In the genomic region with DNA sequence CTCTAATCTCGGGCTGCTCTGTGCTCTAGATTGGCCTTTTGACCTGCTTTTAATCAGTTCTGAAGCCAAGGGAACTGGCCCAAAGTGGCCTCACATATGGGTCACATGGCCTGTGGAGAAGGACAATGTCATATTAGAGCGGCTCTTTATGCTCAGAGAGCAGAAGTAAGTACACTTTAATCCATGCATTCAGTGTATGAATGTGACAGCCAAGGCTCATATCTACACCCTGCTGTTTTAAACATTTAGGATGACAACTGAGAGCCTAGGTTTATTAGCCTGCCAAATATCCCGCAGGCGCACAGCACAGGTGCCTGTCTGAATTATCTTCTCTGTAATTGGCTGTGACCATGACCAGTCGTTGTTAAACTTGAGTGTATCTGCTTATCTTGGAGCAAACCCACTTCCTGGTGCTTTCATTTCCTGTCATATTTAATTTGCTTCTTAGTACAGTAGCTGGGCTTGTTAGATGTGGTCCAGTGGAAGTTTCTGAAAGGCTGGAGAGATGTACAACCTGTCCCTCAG, we compare ENCODE assay signal across 12 mouse cellular contexts. TPM values are rescaled to one million over a fixed set of nuclear protein-coding genes. Genes with fewer than 3 reads are reported as not detected.
DNase-seq lines count a peak whose midpoint lies in the region; ATAC-seq and TF ChIP-seq lines count a peak whose summit lies in the region.
"Had no signal": no experiment of that assay in that cellular context is flagged by ENCODE, and none has a peak within 500 bp of the region (broad histone marks: within the 10 kb centered on the region; RNA-seq: fewer than 3 reads in every experiment).

No protein-coding gene starts in this region.

- intact Hi-C loops in heart, adult 2 months (cut with DNase I): loop anchor here (5.0 to 10.0 kb wide), 2 partner anchors 115 to 683 kb away; partner anchors contain the start of gene Trim9

- peak; percentile 42 for DNase-seq in embryonic facial prominence, embryonic 14.5 days (ENCODE audit: low spot score)
- DNase-seq in embryonic facial prominence, embryonic 10.5 days (ENCODE audit: low spot score): no peak
- peak; percentile 4 to 27 for DNase-seq in natural killer cell, adult 2 months (ENCODE audit: low spot score in 2 of 2)
- no peak for DNase-seq in cerebellum, adult 9-10 months
- DNase-seq in heart, adult 2 months: no peak
- DNase-seq: cerebellum, adult 18-20 months; kidney, adult 2 months; layer of hippocampus, postnatal 36 days had no signal

- no peak for TF ChIP-seq POLR2A in heart, adult 2 months (IDR thresholded peaks at IDR 0.05; ENCODE audit: insufficient read depth, low read depth, low read length)

- 46% methylated on average over 5 of the region's 5 CpGs for WGBS in embryonic facial prominence, embryonic 14.5 days
- 55% methylated on average over 5 of the region's 5 CpGs for WGBS in embryonic facial prominence, embryonic 10.5 days
- 34% methylated on average over 5 of the region's 5 CpGs for WGBS in midbrain, embryonic 12.5 days
- WGBS in midbrain, embryonic 16.5 days: 29% methylated on average over 5 of the region's 5 CpGs
- WGBS in heart, adult 2 months: 28% methylated on average over 5 of the region's 5 CpGs

- no peak overlapping the region for H3K4me3 ChIP-seq in embryonic facial prominence, embryonic 14.5 days (ENCODE audit: low read depth, low read length)
- no peak overlapping the region for H3K4me3 ChIP-seq in embryonic facial prominence, embryonic 10.5 days
- H3K4me3 ChIP-seq in midbrain, embryonic 12.5 days: no peak overlapping the region
- H3K4me3 ChIP-seq in midbrain, embryonic 16.5 days (ENCODE audit: low read depth, low read length): no peak overlapping the region
- no peak overlapping the region for H3K4me3 ChIP-seq in heart, adult 2 months
- H3K4me3 ChIP-seq: heart, embryonic 13.5 days had no signal

- no peak for TF ChIP-seq EP300 in heart, adult 2 months (IDR thresholded peaks at IDR 0.05; ENCODE audit: insufficient read depth, low read depth, low read length)

- H3K36me3 ChIP-seq in embryonic facial prominence, embryonic 14.5 days (ENCODE audit: control insufficient read depth, insufficient read depth, low read length): no peaks in the 10 kb centered on the region
- no peaks in the 10 kb centered on the region for H3K36me3 ChIP-seq in embryonic facial prominence, embryonic 10.5 days (replicated peaks)
- no peaks in the 10 kb centered on the region for H3K36me3 ChIP-seq in midbrain, embryonic 12.5 days
- H3K36me3 ChIP-seq in midbrain, embryonic 16.5 days (ENCODE audit: control insufficient read depth, insufficient read depth, low read length): no peaks in the 10 kb centered on the region
- no peaks in the 10 kb centered on the region for H3K36me3 ChIP-seq in heart, adult 2 months (ENCODE audit: control insufficient read depth, insufficient read depth, low read length)
- H3K36me3 ChIP-seq: heart, embryonic 13.5 days had no signal

- no peak overlapping the region for H3K27ac ChIP-seq in embryonic facial prominence, embryonic 14.5 days (replicated peaks; ENCODE audit: low read depth, low read length)
- no peak overlapping the region for H3K27ac ChIP-seq in embryonic facial prominence, embryonic 10.5 days (replicated peaks)
- H3K27ac ChIP-seq in midbrain, embryonic 12.5 days (replicated peaks): 0 out of 2 replicates have a peak overlapping the region, but pooled peaks have one; percentile 10
- no peak overlapping the region for H3K27ac ChIP-seq in midbrain, embryonic 16.5 days (ENCODE audit: low read length)
- no peak overlapping the region for H3K27ac ChIP-seq in heart, adult 2 months
- H3K27ac ChIP-seq: heart, embryonic 13.5 days had no signal

- no peaks in the 10 kb centered on the region for H3K9me3 ChIP-seq in embryonic facial prominence, embryonic 14.5 days (ENCODE audit: control insufficient read depth, low read length)
- H3K9me3 ChIP-seq in embryonic facial prominence, embryonic 10.5 days: no peaks in the 10 kb centered on the region
- no peaks in the 10 kb centered on the region for H3K9me3 ChIP-seq in midbrain, embryonic 12.5 days
- no peaks in the 10 kb centered on the region for H3K9me3 ChIP-seq in midbrain, embryonic 16.5 days (replicated peaks; ENCODE audit: control insufficient read depth, low read length, poor library complexity, severe bottlenecking)
- H3K9me3 ChIP-seq: heart, embryonic 13.5 days had no signal

- H3K4me1 ChIP-seq in embryonic facial prominence, embryonic 14.5 days (ENCODE audit: control insufficient read depth, insufficient read depth, low read length): 0 out of 2 replicates have a peak, but pooled peaks cover 4% of the 10 kb centered on the region
- H3K4me1 ChIP-seq in embryonic facial prominence, embryonic 10.5 days: peaks cover 27% of the 10 kb centered on the region
- H3K4me1 ChIP-seq in midbrain, embryonic 12.5 days: peaks cover 17% of the 10 kb centered on the region
- H3K4me1 ChIP-seq in midbrain, embryonic 16.5 days (ENCODE audit: control insufficient read depth, insufficient read depth, low read length): peaks cover 10% of the 10 kb centered on the region; the same call in 1 of the 2 replicates
- no peaks in the 10 kb centered on the region; the same call in 1 of the 2 replicates for H3K4me1 ChIP-seq in heart, adult 2 months (ENCODE audit: control insufficient read depth, insufficient read depth, low read length)

- no peak overlapping the region for H3K9ac ChIP-seq in embryonic facial prominence, embryonic 14.5 days (ENCODE audit: low read depth, low read length)
- no peak overlapping the region for H3K9ac ChIP-seq in midbrain, embryonic 12.5 days (replicated peaks)
- no peak overlapping the region for H3K9ac ChIP-seq in midbrain, embryonic 16.5 days (ENCODE audit: low read depth, low read length)
- H3K9ac ChIP-seq in heart, adult 2 months (ENCODE audit: low read depth, low read length): no peak overlapping the region
- H3K9ac ChIP-seq: heart, embryonic 13.5 days had no signal

- ATAC-seq in embryonic facial prominence, embryonic 14.5 days (ENCODE audit: low read depth): no peak; the same call in 1 of the 2 replicates
- ATAC-seq in midbrain, embryonic 12.5 days (ENCODE audit: low FRiP score, low read depth): no peak
- no peak for ATAC-seq in midbrain, embryonic 16.5 days
- ATAC-seq in common myeloid progenitor, adult 5-6 weeks (replicated peaks; ENCODE audit: low read depth, poor library complexity, severe bottlenecking): peak; percentile 44

- H3K27me3 ChIP-seq in embryonic facial prominence, embryonic 14.5 days (replicated peaks; ENCODE audit: control insufficient read depth, insufficient read depth, low read length): no peaks in the 10 kb centered on the region
- H3K27me3 ChIP-seq in embryonic facial prominence, embryonic 10.5 days (replicated peaks; ENCODE audit: low read depth, poor library complexity, severe bottlenecking): peaks cover 27% of the 10 kb centered on the region
- peaks cover 24% of the 10 kb centered on the region for H3K27me3 ChIP-seq in midbrain, embryonic 12.5 days
- no peaks in the 10 kb centered on the region for H3K27me3 ChIP-seq in midbrain, embryonic 16.5 days (ENCODE audit: control insufficient read depth, insufficient read depth, low read depth, low read length)
- H3K27me3 ChIP-seq in heart, adult 2 months (ENCODE audit: control insufficient read depth, insufficient read depth, low read length): no peaks in the 10 kb centered on the region
- H3K27me3 ChIP-seq: heart, embryonic 13.5 days had no signal

- TF ChIP-seq CTCF in heart, adult 2 months (IDR thresholded peaks at IDR 0.05): no peak

- H3K4me2 ChIP-seq in embryonic facial prominence, embryonic 14.5 days (ENCODE audit: low read depth, low read length): no peak overlapping the region
- H3K4me2 ChIP-seq in midbrain, embryonic 12.5 days (replicated peaks): no peak overlapping the region
- no peak overlapping the region for H3K4me2 ChIP-seq in midbrain, embryonic 16.5 days (ENCODE audit: low read length)
- H3K4me2 ChIP-seq: heart, embryonic 13.5 days had no signal

- H3K79me2 ChIP-seq in heart, adult 2 months (replicated peaks; ENCODE audit: control insufficient read depth, insufficient read depth, low read length): no peaks in the 10 kb centered on the region

RNA-seq across cellular contexts. Expression of gene Pygl, which starts 0.8 kb away (rescaled TPM):
- 22.2 and 23.4 TPM in 2 replicates for polyA plus RNA-seq in embryonic facial prominence, embryonic 14.5 days (2014; fragmentation: Nextera tagmentation; extraction: Ambion mirVana)
- 8.4 and 8.6 TPM in 2 replicates for polyA plus RNA-seq in embryonic facial prominence, embryonic 10.5 days (2016; fragmentation: Nextera tagmentation; extraction: Ambion mirVana)
- 6.0 and 6.7 TPM in 2 replicates for polyA plus RNA-seq in midbrain, embryonic 12.5 days (2016; fragmentation: Nextera tagmentation; extraction: Ambion mirVana)
- 8.0 and 8.9 TPM in 2 replicates for polyA plus RNA-seq in midbrain, embryonic 16.5 days (2015; fragmentation: Nextera tagmentation; extraction: Ambion mirVana)
- 50.0 and 58.2 TPM in 2 replicates for total RNA-seq in common myeloid progenitor, adult 5-6 weeks (2017)
- total RNA-seq in heart, adult 2 months (2021): 1 to 10 TPM; 4.5 to 4.6 TPM
- 9.3 and 15.3 TPM in 2 replicates for polyA plus RNA-seq in heart, adult 2 months (2012; rRNA removed)

Comparison
In these comparisons a context has a peak if more than half of its experiments do, and no peak if none do; other contexts are left out.
1. DNase-seq: peak in embryonic facial prominence, embryonic 14.5 days (single experiment) and natural killer cell, adult 2 months (2 of 2); none in embryonic facial prominence, embryonic 10.5 days (single experiment), cerebellum, adult 9-10 months (single experiment) and heart, adult 2 months (0 of 2).